Mouse (Mus musculus) heart, adult 9 months (tissue): Measurements from ENCODE around the gene Rcor3.

Source experiments
- DNase-seq, 2 experiments: peaks; one replicate each; pipeline ENCODE4 v3.0.0; 2022; ENCODE audit warnings: low spot score in 2 of 2

Rcor3 gene

GRCm38 (mm10) chr1:192094451-192095170 lies 43.3 kb downstream of the Rcor3 start:
- peak in 1 of 2 experiments; percentile 62 for DNase-seq

DNA sequence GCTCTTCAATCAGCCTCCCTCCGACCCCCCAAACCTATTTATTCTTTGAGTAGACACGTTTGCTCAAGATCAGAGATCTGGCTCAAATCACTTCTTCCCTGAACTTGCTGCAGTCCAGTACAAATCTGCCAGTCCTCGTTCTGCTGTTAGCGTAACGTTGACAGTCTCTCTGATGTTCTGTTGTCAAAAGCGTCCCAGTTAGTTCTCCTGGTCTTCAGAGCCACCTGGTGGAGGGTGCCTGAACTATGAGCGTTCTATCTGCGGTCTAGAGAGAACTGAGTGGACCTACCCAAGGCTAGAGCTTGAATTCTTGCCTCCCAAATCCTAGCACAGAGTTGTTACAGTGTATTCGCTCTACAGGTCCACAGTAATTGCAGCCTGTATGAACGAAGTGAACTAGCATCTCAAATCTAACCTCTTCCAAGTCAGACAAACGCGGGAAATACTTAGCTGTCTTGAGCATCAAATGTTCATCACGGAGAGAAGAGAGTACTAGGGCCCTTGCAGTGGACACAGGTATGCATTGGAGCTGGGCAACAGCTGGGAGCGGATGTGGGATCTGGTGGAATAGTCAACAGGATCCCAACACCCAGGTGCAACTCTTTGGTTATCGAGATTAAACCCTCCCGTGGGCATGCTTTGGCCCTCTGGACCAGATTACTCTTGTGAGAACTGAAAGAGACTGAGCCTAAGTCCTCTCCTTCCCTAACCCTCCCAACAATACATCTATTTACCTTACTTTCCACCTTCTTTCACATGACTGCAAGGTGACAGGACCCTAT lies 44.8 kb downstream of the Rcor3 start:
- DNase-seq: peak; percentile 76 to 88

DNA sequence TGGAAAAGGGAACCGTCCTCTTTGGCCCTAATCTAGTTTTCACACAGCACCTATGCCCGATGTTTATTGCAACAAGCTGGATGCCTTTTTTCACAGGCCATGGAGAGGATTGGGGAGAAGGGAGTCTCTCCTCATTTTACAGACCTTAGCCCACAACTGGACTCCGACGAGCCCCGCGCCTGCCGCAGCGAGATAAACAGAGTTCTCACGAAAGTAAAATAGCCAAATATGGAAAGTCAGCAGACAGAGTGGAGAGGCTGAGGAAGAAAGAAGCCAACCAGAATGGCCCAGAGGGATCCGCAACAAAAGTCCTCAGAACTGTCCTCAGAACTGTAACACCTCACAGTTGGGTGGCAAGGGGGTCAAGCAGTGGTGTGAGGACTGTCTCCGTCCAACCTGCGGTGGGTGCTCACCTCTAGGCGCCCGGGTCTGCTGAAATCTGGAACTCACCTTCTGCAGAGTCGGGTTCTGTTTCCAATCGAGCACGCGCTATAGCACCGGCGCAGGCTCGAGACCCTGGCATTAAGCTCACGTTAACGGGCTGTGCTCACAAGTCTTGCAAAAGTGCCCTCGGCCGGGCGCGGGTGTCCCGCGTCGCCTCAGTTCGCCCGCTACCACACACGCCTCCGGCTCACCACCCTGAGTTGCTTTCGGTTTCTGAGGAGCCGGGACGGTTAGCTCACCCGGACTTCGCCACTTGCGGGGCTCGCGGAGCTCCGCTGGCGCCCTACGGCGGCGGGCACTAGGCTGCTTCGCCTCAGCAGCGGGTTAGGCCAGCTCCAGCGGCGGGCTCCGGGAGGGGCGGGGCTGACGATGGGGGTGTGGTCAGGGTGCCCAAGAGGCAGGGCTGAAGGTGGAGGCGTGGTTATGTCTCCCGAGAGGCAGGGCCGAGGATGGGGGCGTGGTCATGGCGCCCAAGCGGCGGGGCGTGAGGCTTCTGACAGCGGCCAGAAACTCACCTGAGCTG lies 45.8 kb downstream of the Rcor3 start, which contains the start of gene Traf5:
Gene Traf5, minus strand, starts transcription at position 754 of the 967 bp plus-strand sequence.
- DNase-seq: peak; percentile 95 to 97

- DNase-seq: no peak
Observed at GRCm38 (mm10) chr1:192090689-192091567, 46.9 kb downstream of the Rcor3 start.

- no peak for DNase-seq
Observed at GRCm38 (mm10) chr1:192090281-192090680, 47.6 kb downstream of the Rcor3 start.

DNA sequence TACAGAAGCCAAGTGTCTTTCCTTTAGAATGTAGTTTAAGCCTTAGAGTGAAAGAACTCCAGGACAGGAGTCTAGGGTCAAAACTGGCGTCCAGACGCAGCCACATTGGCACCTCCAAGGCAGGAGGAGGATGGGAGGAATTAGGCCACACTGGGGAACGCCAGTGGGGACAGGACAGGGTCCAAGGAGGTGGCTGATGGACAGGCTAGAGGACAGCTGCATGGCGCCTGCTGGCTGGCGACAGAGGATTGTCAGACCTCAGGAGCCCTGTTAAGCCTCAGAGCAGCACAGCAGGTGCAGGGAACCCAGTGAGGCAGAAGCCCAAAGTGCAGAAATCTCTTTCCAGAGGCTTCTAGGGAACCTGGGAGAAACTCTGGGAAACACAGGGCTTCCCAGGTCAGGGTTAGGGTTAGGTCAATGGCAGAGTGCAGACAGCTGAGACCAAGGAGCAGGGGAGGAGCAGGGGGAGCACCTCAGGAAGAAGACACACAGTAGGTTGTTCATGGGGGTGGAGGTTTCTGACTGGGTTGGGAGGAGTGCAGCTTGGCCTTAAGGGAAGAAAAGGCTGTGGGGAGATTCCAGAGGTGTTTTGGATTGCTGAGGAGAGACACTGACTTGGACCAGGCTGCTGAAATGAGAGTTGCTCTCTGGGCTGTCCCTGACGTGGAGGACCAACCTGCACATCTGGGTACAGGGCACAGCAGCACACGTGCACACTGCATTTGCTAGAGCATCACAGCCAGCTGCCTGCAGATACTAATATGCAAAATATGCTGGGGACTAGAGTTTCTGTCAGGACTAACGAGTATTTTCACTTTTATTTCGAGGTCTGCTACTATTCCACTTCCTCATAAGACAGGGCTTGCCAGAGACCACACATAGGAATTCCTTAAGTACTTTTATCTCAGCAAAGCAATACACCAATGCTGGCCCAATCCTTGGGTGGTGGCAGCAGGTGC lies 48.4 kb downstream of the Rcor3 start:
- DNase-seq: no peak

GRCm38 (mm10) chr1:192088011-192088410 lies 49.9 kb downstream of the Rcor3 start:
- DNase-seq: peak in 1 of 2 experiments; percentile 49

- DNase-seq: no peak
Observed at GRCm38 (mm10) chr1:192087098-192087497, 50.8 kb downstream of the Rcor3 start.

DNA sequence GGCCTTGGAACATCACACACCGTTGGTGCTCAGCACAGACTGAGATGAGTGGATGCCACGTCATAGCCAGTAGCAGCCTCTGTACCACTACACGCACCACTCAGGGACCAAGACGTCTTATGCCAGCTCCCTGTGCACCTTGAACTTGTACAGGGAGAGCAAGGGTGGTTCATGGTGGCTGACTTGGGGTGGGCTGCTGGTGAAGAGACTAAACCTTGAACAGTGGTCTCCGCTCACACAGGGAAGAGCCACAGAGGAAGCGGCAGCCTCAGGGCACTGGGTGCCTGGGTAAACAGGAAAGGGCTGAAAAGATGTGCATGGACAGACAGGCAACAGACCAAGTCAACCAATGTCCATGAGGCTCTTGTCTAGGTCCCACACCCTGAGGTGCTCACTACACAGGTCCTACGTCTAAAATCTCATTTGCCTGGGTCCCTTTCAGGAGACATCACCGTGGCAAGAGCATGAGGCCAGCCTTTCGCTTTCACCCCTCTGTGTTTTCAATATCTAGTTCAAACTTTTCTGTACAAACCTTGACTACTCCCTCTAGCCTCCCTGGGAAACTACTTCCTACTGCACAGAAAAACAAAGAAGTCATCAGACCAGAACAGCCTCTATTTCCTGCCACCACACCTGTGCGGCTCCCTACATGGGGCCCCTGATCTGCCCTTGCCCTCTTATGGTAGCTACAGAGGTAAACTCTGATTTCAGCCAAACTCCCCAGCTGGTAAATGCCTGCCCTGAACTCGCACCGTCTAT lies 51.4 kb downstream of the Rcor3 start:
- no peak for DNase-seq

- DNase-seq: no peak
Observed at GRCm38 (mm10) chr1:192085218-192085617, 52.6 kb downstream of the Rcor3 start.

DNA sequence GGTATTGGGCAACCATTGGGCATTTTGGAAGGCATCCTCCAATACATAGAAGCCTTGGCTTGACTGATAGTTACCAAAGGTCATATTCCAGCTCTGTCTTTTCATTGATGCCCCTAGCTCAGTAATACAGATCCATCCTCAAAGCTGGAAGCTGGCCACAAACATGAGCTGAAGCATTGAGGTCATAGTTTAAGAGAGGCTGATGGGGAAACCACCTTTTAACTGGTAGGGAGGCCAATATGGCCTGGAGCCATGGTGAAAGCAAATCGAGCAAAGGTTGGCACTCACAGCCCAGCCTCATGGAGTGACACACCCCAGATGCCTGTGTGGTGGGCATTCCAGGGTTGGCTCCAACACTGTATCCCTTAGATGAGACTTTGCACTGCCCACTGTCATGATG lies 55.2 kb downstream of the Rcor3 start:
- DNase-seq: no peak

DNA sequence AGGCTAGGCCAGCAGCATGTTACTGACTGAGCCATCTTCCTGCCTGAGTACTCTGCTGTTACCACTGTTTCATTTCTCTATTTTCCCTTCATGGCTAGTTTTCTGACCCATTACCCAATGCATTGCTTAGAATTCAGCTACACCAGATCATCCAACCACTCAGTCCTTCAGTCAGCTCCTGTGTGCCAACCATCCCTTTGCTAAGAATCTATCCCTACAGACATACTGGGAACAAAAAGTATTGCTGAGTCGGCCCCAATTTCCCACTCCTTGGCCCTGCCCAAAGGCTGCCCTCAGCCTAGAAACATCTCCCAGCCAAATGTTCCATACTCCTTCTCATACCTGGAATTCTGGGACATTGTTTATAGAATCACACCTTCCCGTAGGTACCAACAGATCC lies 56.7 kb downstream of the Rcor3 start:
- no peak for DNase-seq

DNA sequence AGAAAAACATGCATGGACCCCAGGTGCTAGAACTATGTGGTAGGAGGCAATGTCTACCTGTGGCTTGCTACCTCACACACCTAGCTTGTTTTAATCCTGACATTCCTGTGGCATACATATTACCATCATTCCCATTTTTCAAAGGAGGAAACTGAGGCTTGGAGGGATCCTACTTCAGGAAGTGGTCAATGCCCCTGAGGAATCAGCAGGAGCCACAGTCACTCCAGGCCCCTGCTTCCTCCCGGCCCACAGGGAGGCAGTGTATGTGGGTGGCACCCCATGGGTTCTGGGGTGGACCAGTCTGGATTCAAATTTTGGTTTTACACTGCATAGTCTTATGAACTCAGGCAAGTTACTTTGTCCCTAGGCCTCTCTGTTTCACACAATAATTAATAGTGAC lies 58.7 kb downstream of the Rcor3 start:
- no peak for DNase-seq

- DNase-seq: peak; percentile 84 to 86
Observed at GRCm38 (mm10) chr1:192078406-192078805, 59.5 kb downstream of the Rcor3 start.

DNA sequence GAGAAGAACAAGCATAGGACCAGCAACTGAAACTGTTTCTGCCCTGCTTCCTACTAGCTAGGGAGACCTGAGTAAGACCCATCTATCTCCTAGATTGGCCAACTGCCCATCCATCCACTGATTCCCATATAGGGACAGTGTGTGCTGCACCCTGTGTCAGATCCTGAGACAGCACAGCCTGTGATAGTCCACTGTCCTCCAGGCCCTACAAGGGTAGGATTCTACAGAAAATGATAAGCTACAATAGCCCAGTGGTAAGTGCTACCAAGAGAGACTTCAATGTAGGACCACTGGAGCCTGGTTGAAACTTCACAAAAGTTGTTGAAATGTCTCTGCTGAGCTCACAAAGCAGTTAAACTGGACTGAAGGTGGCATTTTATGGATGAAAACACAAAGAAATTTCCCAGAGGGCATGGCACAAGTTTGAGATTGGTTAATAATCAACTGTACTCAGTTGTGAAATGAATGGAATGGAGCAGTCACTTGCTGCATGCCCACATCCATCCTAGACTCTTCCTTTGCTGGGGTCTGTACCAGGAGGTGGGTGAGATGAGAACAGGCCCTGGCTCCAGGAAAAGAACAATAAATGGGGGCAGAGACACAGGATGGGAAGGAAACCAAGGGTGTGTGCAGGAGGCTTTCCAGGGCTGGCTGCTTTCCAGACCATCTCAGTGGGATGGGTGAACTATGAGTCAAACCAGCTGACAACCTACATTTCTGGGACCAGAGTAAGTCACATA lies 60.9 kb downstream of the Rcor3 start:
- DNase-seq: peak; percentile 63 to 69

GRCm38 (mm10) chr1:192076101-192076500 lies 61.8 kb downstream of the Rcor3 start:
- no peak for DNase-seq

DNA sequence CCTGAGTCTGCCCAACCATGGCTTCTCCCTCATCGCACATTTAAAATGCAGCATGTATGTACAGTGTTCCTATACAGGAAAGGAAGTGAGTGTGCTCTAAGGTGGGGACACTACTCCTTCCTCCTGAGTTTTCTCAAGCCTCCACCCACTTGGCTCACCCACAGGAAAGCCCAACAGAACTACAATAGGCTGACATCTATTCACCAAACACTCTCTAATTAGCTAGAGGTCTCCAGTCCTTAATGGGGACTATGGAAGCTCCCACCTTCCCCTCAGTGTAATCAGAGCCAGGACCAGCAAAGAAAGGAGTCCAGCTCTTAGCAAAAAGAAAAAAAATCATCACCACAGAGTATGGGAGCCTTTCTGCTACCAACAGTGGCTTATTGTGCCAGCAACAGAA lies 63.0 kb downstream of the Rcor3 start:
- DNase-seq: peak in 1 of 2 experiments; percentile 65

DNA sequence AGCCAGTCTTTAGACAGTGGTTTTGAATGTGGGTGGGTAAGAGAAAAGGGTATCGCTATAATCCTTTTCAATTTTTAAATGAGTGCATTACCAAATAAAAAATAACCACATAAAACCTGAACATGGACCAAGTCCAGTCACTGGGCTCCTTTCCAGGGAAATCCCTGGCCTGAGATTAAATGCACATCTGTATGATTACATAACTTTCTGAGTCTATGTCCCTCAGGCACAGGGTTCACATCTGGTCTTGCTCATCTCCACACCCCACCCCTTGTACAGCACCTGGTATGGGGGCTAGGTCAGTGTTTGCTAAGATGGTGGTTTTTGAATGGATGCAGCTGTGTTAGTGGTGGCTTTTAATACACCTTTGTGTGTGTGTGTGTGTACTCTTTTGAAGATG lies 65.4 kb downstream of the Rcor3 start:
- peak in 1 of 2 experiments; percentile 56 for DNase-seq
